Mouse (Mus musculus) heart, postnatal 0 days (tissue): ENCODE measurements around the gene Tnfaip1. TPM values are rescaled to one million over a fixed set of nuclear protein-coding genes. Genes with fewer than 3 reads are reported as not detected.

Source experiments
- ATAC-seq: fragments of 200-750 bp; cut with Nextera tagmentation; 2 replicates; pipeline ENCODE4 v1.8.0; 2017; ENCODE audit warnings: low read depth, moderate number of reproducible peaks, moderate library complexity; ENCODE audit not compliant: insufficient read depth
- DNase-seq: peaks from one replicate; pipeline ENCODE4 v3.0.0-alpha.2; 2016; ENCODE audit warnings: low spot score
- H3K27ac ChIP-seq: fragments of 300-500 bp; sonication (generic); 2 replicates; pipeline ENCODE4 v1.5.1; 2014; ENCODE audit warnings: low read depth, mild to moderate bottlenecking
- H3K27me3 ChIP-seq: fragments of 300-500 bp; sonication (generic); 2 replicates; pipeline ENCODE4 v1.6.1; 2014; ENCODE audit warnings: low read length, mixed read lengths; ENCODE audit not compliant: control insufficient read depth, insufficient read depth
- H3K36me3 ChIP-seq: fragments of 300-500 bp; sonication (generic); replicated peaks from 2 replicates; pipeline ENCODE4 v1.6.1; 2014; ENCODE audit warnings: low read length, mixed read lengths; ENCODE audit not compliant: control insufficient read depth, insufficient read depth
- H3K4me1 ChIP-seq: fragments of 300-500 bp; sonication (generic); 2 replicates; pipeline ENCODE4 v1.6.1; 2014; ENCODE audit warnings: antibody characterized with exemption; ENCODE audit not compliant: control insufficient read depth, insufficient read depth
- H3K4me2 ChIP-seq: fragments of 300-500 bp; sonication (generic); 2 replicates; pipeline ENCODE4 v1.6.1; 2014; ENCODE audit warnings: low read depth, mild to moderate bottlenecking, low read length, moderate library complexity
- H3K4me3 ChIP-seq: fragments of 300-500 bp; sonication (generic); 2 replicates; pipeline ENCODE4 v1.5.1; 2014; ENCODE audit warnings: low read depth, low read length
- H3K9ac ChIP-seq: fragments of 300-500 bp; sonication (generic); replicated peaks from 2 replicates; pipeline ENCODE4 v1.6.1; 2014; ENCODE audit warnings: low read depth, low read length, mixed read lengths
- H3K9me3 ChIP-seq: fragments of 300-500 bp; sonication (generic); replicated peaks from 2 replicates; pipeline ENCODE4 v1.6.1; 2016; ENCODE audit warnings: low read length; ENCODE audit not compliant: control insufficient read depth
- CTCF ChIP-seq: IDR thresholded peaks from 2 replicates; pipeline ENCODE4 v1.5.1; 2016; ENCODE audit warnings: antibody characterized with exemption, control low read depth, low read depth
- EP300 ChIP-seq: IDR thresholded peaks from 2 replicates; pipeline ENCODE4 v1.6.1; 2016; ENCODE audit warnings: antibody characterized with exemption, low read depth
- WGBS: fragments of 180-500 bp; shearing (Covaris S2); extraction: QIAGEN DNeasy Blood & Tissue Kit; methylation state at CpG from one replicate; pipeline ENCODE4 v1.1.7; 2014; 5-methylcytosine and 5-hydroxymethylcytosine counted together
- polyA plus RNA-seq: library from polyadenylated mRNA; unstranded; fragments of >200 nt; fragmentation: Nextera tagmentation; extraction: Ambion mirVana; gene quantifications from 2 replicates; pipeline ENCODE4 v1.2.1, GENCODE M21; 2015
- total RNA-seq: library from RNA; depleted of rRNA; stranded (reverse); fragments of >200 nt; gene quantifications from 2 replicates; pipeline ENCODE4 v1.2.3, GENCODE M21; 2014; ENCODE audit warnings: low replicate concordance; rRNA removed

Gene Tnfaip1
- total and polyA plus RNA-seq, 2 experiments from 2014 or later = 49.7 to 50.0 TPM

GRCm38 (mm10) chr11:78488168-78488567 lies 48.0 kb downstream of the Tnfaip1 start:
- 3% methylated on average over 8 of the region's 8 CpGs for WGBS
- H3K27me3 ChIP-seq = peaks cover 75% of the 10 kb centered on the region
- H3K4me1 ChIP-seq = no peaks in the 10 kb centered on the region
- TF ChIP-seq EP300 (no peak), CTCF (peak; percentile 74)
- H3K4me2 ChIP-seq = no peak overlapping the region
- no peaks in the 10 kb centered on the region for H3K9me3 ChIP-seq
- no peaks in the 10 kb centered on the region for H3K36me3 ChIP-seq
- no peak overlapping the region for H3K27ac ChIP-seq
- DNase-seq (peak; percentile 40), ATAC-seq (no peak)
- H3K4me3 ChIP-seq = no peak overlapping the region
- H3K9ac ChIP-seq = no peak overlapping the region

- ATAC-seq (no peak), DNase-seq (no peak)
- 42% methylated on average over 7 of the region's 7 CpGs for WGBS
- Histone ChIP-seq H3K27me3 (peaks cover 39% of the 10 kb centered on the region), H3K9me3 (no peaks in the 10 kb centered on the region), H3K9ac (no peak overlapping the region), H3K4me3 (no peak overlapping the region), H3K27ac (no peak overlapping the region), H3K4me2 (no peak overlapping the region), H3K36me3 (no peaks in the 10 kb centered on the region), H3K4me1 (no peaks in the 10 kb centered on the region)
- TF ChIP-seq CTCF (no peak), EP300 (no peak)
These were observed 52.5 kb downstream of the Tnfaip1 start for GRCm38 (mm10) chr11:78483639-78484038.

GRCm38 (mm10) chr11:78475289-78475688 lies 60.8 kb downstream of the Tnfaip1 start:
- TF ChIP-seq EP300 (no peak), CTCF (no peak)
- no peaks in the 10 kb centered on the region for H3K4me1 ChIP-seq
- WGBS = 60% methylated on average over 3 of the region's 3 CpGs
- no peak overlapping the region for H3K27ac ChIP-seq
- H3K4me2 ChIP-seq = no peak overlapping the region
- ATAC-seq (no peak), DNase-seq (no peak)
- no peak overlapping the region for H3K9ac ChIP-seq
- no peaks in the 10 kb centered on the region for H3K27me3 ChIP-seq
- H3K36me3 ChIP-seq = no peaks in the 10 kb centered on the region
- H3K4me3 ChIP-seq = no peak overlapping the region
- H3K9me3 ChIP-seq = no peaks in the 10 kb centered on the region

Other genes starting within 250 kb of the Tnfaip1 start
- gene BC030499, start 245.5 kb downstream of the Tnfaip1 start, total RNA-seq = 0.19 TPM in 1 of 2 replicates, not detected in the other
- gene BC030499, start 245.5 kb downstream of the Tnfaip1 start, polyA plus RNA-seq = 0.18 and 0.22 TPM in 2 replicates
- 16.8 and 23.4 TPM in 2 replicates for gene Spag5, start 234.8 kb downstream of the Tnfaip1 start, total RNA-seq
- gene Spag5, start 234.8 kb downstream of the Tnfaip1 start, polyA plus RNA-seq = 5.5 and 6.8 TPM in 2 replicates
- 32.5 and 50.7 TPM in 2 replicates for gene Aldoc, start 213.4 kb downstream of the Tnfaip1 start, total RNA-seq
- 15.1 and 15.2 TPM in 2 replicates for gene Aldoc, start 213.4 kb downstream of the Tnfaip1 start, polyA plus RNA-seq
- gene Pigs, start 207.9 kb downstream of the Tnfaip1 start, total RNA-seq = 36.0 and 39.7 TPM in 2 replicates
- gene Pigs, start 207.9 kb downstream of the Tnfaip1 start, polyA plus RNA-seq = 31.2 and 32.3 TPM in 2 replicates
- gene Unc119, start 192.8 kb downstream of the Tnfaip1 start, total RNA-seq = 52.9 and 57.3 TPM in 2 replicates
- gene Unc119, start 192.8 kb downstream of the Tnfaip1 start, polyA plus RNA-seq = 20.9 and 24.8 TPM in 2 replicates
- gene Foxn1, start 149.8 kb downstream of the Tnfaip1 start, total RNA-seq = not detected in 2 replicates
- gene Foxn1, start 149.8 kb downstream of the Tnfaip1 start, polyA plus RNA-seq = not detected in 2 replicates
- 0.54 TPM in 1 of 2 replicates, not detected in the other for gene Slc13a2, start 114.1 kb downstream of the Tnfaip1 start, total RNA-seq
- 0.10 TPM in 1 of 2 replicates, not detected in the other for gene Slc13a2, start 114.1 kb downstream of the Tnfaip1 start, polyA plus RNA-seq
- 3.7 and 8.4 TPM in 2 replicates for gene Slc46a1, start 70.6 kb downstream of the Tnfaip1 start, total RNA-seq
- gene Slc46a1, start 70.6 kb downstream of the Tnfaip1 start, polyA plus RNA-seq = 4.5 TPM in 2 replicates
- not detected in 2 replicates for gene Sarm1, start 38.6 kb downstream of the Tnfaip1 start, total RNA-seq
- gene Sarm1, start 38.6 kb downstream of the Tnfaip1 start, polyA plus RNA-seq = not detected in 2 replicates
- 0.73 and 2.3 TPM in 2 replicates for gene Vtn, start 37.2 kb downstream of the Tnfaip1 start, total RNA-seq
- 2.7 and 4.0 TPM in 2 replicates for gene Vtn, start 37.2 kb downstream of the Tnfaip1 start, polyA plus RNA-seq
- not detected in 2 replicates for gene Sebox, start 32.9 kb downstream of the Tnfaip1 start, total RNA-seq
- not detected in 2 replicates for gene Sebox, start 32.9 kb downstream of the Tnfaip1 start, polyA plus RNA-seq
- gene Tmem199, start 24.2 kb downstream of the Tnfaip1 start, total RNA-seq = 13.1 and 29.9 TPM in 2 replicates
- gene Tmem199, start 24.2 kb downstream of the Tnfaip1 start, polyA plus RNA-seq = 35.0 and 36.4 TPM in 2 replicates
- 225 and 247 TPM in 2 replicates for gene Poldip2, start 24.1 kb downstream of the Tnfaip1 start, total RNA-seq
- gene Poldip2, start 24.1 kb downstream of the Tnfaip1 start, polyA plus RNA-seq = 209 and 214 TPM in 2 replicates
- gene Ift20, start within 50 bp of the Tnfaip1 start, total RNA-seq = 90.8 and 148 TPM in 2 replicates
- gene Ift20, start within 50 bp of the Tnfaip1 start, polyA plus RNA-seq = 111 and 114 TPM in 2 replicates
- 41.5 and 57.2 TPM in 2 replicates for gene Tmem97, start 14.4 kb upstream of the Tnfaip1 start, total RNA-seq
- 37.5 and 39.4 TPM in 2 replicates for gene Tmem97, start 14.4 kb upstream of the Tnfaip1 start, polyA plus RNA-seq
- gene Nlk, start 161.0 kb upstream of the Tnfaip1 start, total RNA-seq = 15.0 and 19.3 TPM in 2 replicates
- 11.6 and 13.0 TPM in 2 replicates for gene Nlk, start 161.0 kb upstream of the Tnfaip1 start, polyA plus RNA-seq
- 43.9 and 58.6 TPM in 2 replicates for gene Ccnq, start 215.4 kb upstream of the Tnfaip1 start, total RNA-seq
- 31.0 and 32.3 TPM in 2 replicates for gene Ccnq, start 215.4 kb upstream of the Tnfaip1 start, polyA plus RNA-seq